Mouse (Mus musculus) liver, postnatal 0 days (tissue): Measurements from ENCODE around the gene Cdca5.

Experiments used
- CTCF ChIP-seq: sonication (generic); IDR thresholded peaks from 2 replicates; pipeline ENCODE4 v1.5.1; 2016; ENCODE audit warnings: antibody characterized with exemption, low read depth
- EP300 ChIP-seq: IDR thresholded peaks from 2 replicates; pipeline ENCODE4 v1.6.1; 2016; ENCODE audit warnings: antibody characterized with exemption, low read depth, mild to moderate bottlenecking

- TF ChIP-seq EP300, result peak; percentile 38; the same call in 1 of the 2 replicates
- TF ChIP-seq CTCF, result peak; percentile 17
These were observed 33.3 kb downstream of the Cdca5 start, which contains the start of gene Sac3d1 for GRCm38 (mm10) chr19:6117986-6118676.
